ENCODE assay signal across 24 mouse cellular contexts in the genomic region with DNA sequence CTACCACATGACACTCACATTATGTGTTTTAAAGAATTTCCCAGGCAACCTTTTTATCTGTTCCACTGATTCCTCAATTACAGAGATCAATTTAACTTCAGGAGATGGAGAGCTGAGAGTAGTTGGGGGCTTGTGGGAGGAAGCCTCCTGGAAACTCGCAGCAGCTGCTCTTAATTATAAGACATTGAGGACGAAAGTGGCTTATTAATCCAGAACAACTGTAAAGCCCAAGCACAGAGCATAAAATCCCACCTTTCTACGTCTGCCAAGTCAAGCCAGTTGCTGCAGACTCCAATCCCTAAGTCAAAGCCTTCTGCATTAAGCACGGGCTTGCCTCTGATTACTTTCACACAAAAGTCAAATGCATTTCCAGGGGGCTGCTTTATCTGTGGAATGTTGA. TPM values are rescaled to one million over a fixed set of nuclear protein-coding genes. Genes with fewer than 3 reads are reported as not detected.
DNase-seq lines count a peak whose midpoint lies in the region; ATAC-seq and TF ChIP-seq lines count a peak whose summit lies in the region.
"Had no signal": no experiment of that assay in that cellular context is flagged by ENCODE, and none has a peak within 500 bp of the region (broad histone marks: within the 10 kb centered on the region; RNA-seq: fewer than 3 reads in every experiment).

No protein-coding gene starts in this region.

- no peaks in the 10 kb centered on the region for H3K27me3 ChIP-seq in embryonic facial prominence, embryonic 14.5 days (replicated peaks; ENCODE audit: control insufficient read depth, insufficient read depth, low read length)
- H3K27me3 ChIP-seq in limb, embryonic 14.5 days (ENCODE audit: control insufficient read depth, insufficient read depth, low read length), result no peaks in the 10 kb centered on the region
- H3K27me3 ChIP-seq in heart, embryonic 12.5 days (replicated peaks), result no peaks in the 10 kb centered on the region
- H3K27me3 ChIP-seq: embryonic facial prominence, embryonic 15.5 days; heart, embryonic 13.5 days had no signal

- H3K9me3 ChIP-seq in embryonic facial prominence, embryonic 14.5 days (ENCODE audit: control insufficient read depth, low read length), result no peaks in the 10 kb centered on the region
- no peaks in the 10 kb centered on the region for H3K9me3 ChIP-seq in limb, embryonic 14.5 days (ENCODE audit: control insufficient read depth, low read length)
- no peaks in the 10 kb centered on the region for H3K9me3 ChIP-seq in heart, embryonic 12.5 days (replicated peaks)
- H3K9me3 ChIP-seq: embryonic facial prominence, embryonic 15.5 days; heart, embryonic 13.5 days had no signal

- H3K36me3 ChIP-seq in embryonic facial prominence, embryonic 14.5 days (ENCODE audit: control insufficient read depth, insufficient read depth, low read length), result no peaks in the 10 kb centered on the region
- H3K36me3 ChIP-seq in limb, embryonic 14.5 days (ENCODE audit: control insufficient read depth, insufficient read depth, low read length), result no peaks in the 10 kb centered on the region
- H3K36me3 ChIP-seq in heart, embryonic 12.5 days, result no peaks in the 10 kb centered on the region
- H3K36me3 ChIP-seq: embryonic facial prominence, embryonic 15.5 days; heart, embryonic 13.5 days had no signal

- TF ChIP-seq POLR2A in brain, embryonic 14.5 days (IDR thresholded peaks at IDR 0.05; ENCODE audit: borderline replicate concordance, extremely low read depth, insufficient read depth, insufficient read length, poor library complexity, severe bottlenecking), result no peak
- TF ChIP-seq POLR2A in limb, embryonic 14.5 days (IDR thresholded peaks at IDR 0.05; ENCODE audit: borderline replicate concordance, extremely low read depth, insufficient read depth, insufficient read length), result no peak

- DNase-seq in embryo, embryonic 10.5 days (ENCODE audit: low spot score), result peak; percentile 12
- DNase-seq in embryo, embryonic 10 days (ENCODE audit: low spot score), result no peak
- DNase-seq in brain, embryonic 14.5 days (ENCODE audit: low read depth), result peak; percentile 21
- peak; percentile 72 for DNase-seq in embryonic facial prominence, embryonic 14.5 days (ENCODE audit: low spot score)
- DNase-seq in limb, embryonic 14.5 days (ENCODE audit: low spot score), result peak; percentile 22
- DNase-seq in kidney, postnatal 10 days, result no peak
- DNase-seq: adrenal gland, adult 8-10 months; adrenal gland, postnatal 25 days; cerebellum, adult 18-20 months; cerebellum, adult 9-10 months; cerebellum, postnatal 14 days; forebrain, postnatal 0 days; gastrocnemius, postnatal 25 days; heart, adult 18-20 months; heart, postnatal 14 days; heart, postnatal 4 days had no signal

- H3K4me3 ChIP-seq in embryonic facial prominence, embryonic 14.5 days (ENCODE audit: low read depth, low read length), result no peak overlapping the region
- no peak overlapping the region for H3K4me3 ChIP-seq in limb, embryonic 14.5 days (replicated peaks; ENCODE audit: low read length)
- no peak overlapping the region for H3K4me3 ChIP-seq in heart, embryonic 12.5 days
- H3K4me3 ChIP-seq: embryonic facial prominence, embryonic 15.5 days; heart, embryonic 13.5 days had no signal

- no peak overlapping the region for H3K9ac ChIP-seq in embryonic facial prominence, embryonic 14.5 days (ENCODE audit: low read depth, low read length)
- H3K9ac ChIP-seq in limb, embryonic 14.5 days (ENCODE audit: low read depth, low read length, severe bottlenecking), result no peak overlapping the region
- H3K9ac ChIP-seq in heart, embryonic 12.5 days, result no peak overlapping the region
- H3K9ac ChIP-seq: embryonic facial prominence, embryonic 15.5 days; forebrain, postnatal 0 days; heart, embryonic 13.5 days; hindbrain, embryonic 14.5 days had no signal

- no peak for TF ChIP-seq CTCF in brain, embryonic 14.5 days (IDR thresholded peaks at IDR 0.05; ENCODE audit: borderline replicate concordance, extremely low read depth, insufficient read depth, insufficient read length)

- no peak for ATAC-seq in embryonic facial prominence, embryonic 14.5 days (ENCODE audit: low read depth)
- no peak for ATAC-seq in limb, embryonic 14.5 days (ENCODE audit: low FRiP score, low read depth)
- ATAC-seq in heart, embryonic 12.5 days (ENCODE audit: insufficient number of reproducible peaks, low FRiP score), result no peak
- ATAC-seq: activated CD4-positive, CD25-positive, alpha-beta regulatory T cell, adult 4 months; forebrain, embryonic 14.5 days; forebrain, postnatal 0 days; hindbrain, postnatal 0 days; inflammation-experienced regulatory T-cells, adult 6 months had no signal

- peaks cover 8% of the 10 kb centered on the region; the same call in 1 of the 2 replicates for H3K4me1 ChIP-seq in embryonic facial prominence, embryonic 14.5 days (ENCODE audit: control insufficient read depth, insufficient read depth, low read length)
- H3K4me1 ChIP-seq in limb, embryonic 14.5 days (ENCODE audit: control insufficient read depth, insufficient read depth, low read length), result 0 out of 2 replicates have a peak, but pooled peaks cover 6% of the 10 kb centered on the region
- no peaks in the 10 kb centered on the region for H3K4me1 ChIP-seq in heart, embryonic 12.5 days (replicated peaks)
- H3K4me1 ChIP-seq: heart, embryonic 13.5 days had no signal

- no peak overlapping the region for H3K27ac ChIP-seq in embryonic facial prominence, embryonic 14.5 days (replicated peaks; ENCODE audit: low read depth, low read length)
- H3K27ac ChIP-seq in limb, embryonic 14.5 days (replicated peaks; ENCODE audit: low read depth, low read length), result no peak overlapping the region
- H3K27ac ChIP-seq in heart, embryonic 12.5 days (ENCODE audit: poor library complexity, severe bottlenecking), result no peak overlapping the region
- H3K27ac ChIP-seq: embryonic facial prominence, embryonic 15.5 days; heart, embryonic 13.5 days; hindbrain, embryonic 14.5 days; hindbrain, postnatal 0 days had no signal

- no peak overlapping the region for H3K4me2 ChIP-seq in embryonic facial prominence, embryonic 14.5 days (ENCODE audit: low read depth, low read length)
- no peak overlapping the region for H3K4me2 ChIP-seq in limb, embryonic 14.5 days (replicated peaks; ENCODE audit: low read depth, low read length, severe bottlenecking)
- H3K4me2 ChIP-seq in heart, embryonic 12.5 days, result no peak overlapping the region
- H3K4me2 ChIP-seq: embryonic facial prominence, embryonic 15.5 days; heart, embryonic 13.5 days; hindbrain, embryonic 14.5 days had no signal

- 24% methylated on average over 4 of the region's 4 CpGs for WGBS in embryonic facial prominence, embryonic 14.5 days
- 18% methylated on average over 4 of the region's 4 CpGs for WGBS in limb, embryonic 14.5 days
- WGBS in heart, embryonic 12.5 days, result 60% methylated on average over 4 of the region's 4 CpGs

RNA-seq across cellular contexts. Expression of gene Lin7c, which starts 44.3 kb away (rescaled TPM):
- 51.6 and 82.4 TPM in 2 replicates for polyA plus RNA-seq in brain, embryonic 14.5 days (2012; rRNA removed)
- 61.9 and 62.6 TPM in 2 replicates for polyA plus RNA-seq in embryonic facial prominence, embryonic 14.5 days (2014; fragmentation: Nextera tagmentation; extraction: Ambion mirVana)
- 19.5 and 20.5 TPM in 2 replicates for polyA plus RNA-seq in limb, embryonic 14.5 days (2012; rRNA removed)
- polyA plus RNA-seq in limb, embryonic 14.5 days (2014; fragmentation: Nextera tagmentation; extraction: Ambion mirVana), result 53.4 and 55.4 TPM in 2 replicates
- 52.1 and 53.7 TPM in 2 replicates for polyA plus RNA-seq in heart, embryonic 12.5 days (2016; fragmentation: Nextera tagmentation; extraction: Ambion mirVana)

Comparison
In these comparisons a context has a peak if more than half of its experiments do, and no peak if none do; other contexts are left out.
1. DNase-seq: peak in embryo, embryonic 10.5 days (single experiment), brain, embryonic 14.5 days (single experiment), embryonic facial prominence, embryonic 14.5 days (single experiment) and limb, embryonic 14.5 days (single experiment); none in embryo, embryonic 10 days (single experiment) and kidney, postnatal 10 days (single experiment).